Mouse (Mus musculus): Measurements from ENCODE around the gene Glb1l3.
"Not testable (repeated sequence)": the region's sequence is repeated elsewhere in the genome, so short reads cannot be mapped to it uniquely, and the experiment has no call there.

GRCm38 (mm10) chr9:26869856-26870255, 9.2 kb upstream of the Glb1l3 start:
- not testable (repeated sequence) for TF ChIP-seq CTCF (conservative IDR thresholded peaks at IDR 0.05; ENCODE audit: insufficient read depth, insufficient read length, low read depth, low read length); POLR2A (IDR thresholded peaks at IDR 0.05; ENCODE audit: low read depth, low read length)
